Mouse (Mus musculus) midbrain, embryonic 13.5 days (tissue): Measurements from ENCODE around the gene Itga3. TPM values are rescaled to one million over a fixed set of nuclear protein-coding genes. Genes with fewer than 3 reads are reported as not detected.
A peak's percentile ranks its signal among the peaks of the same experiment; 100 is the strongest.

ENCODE experiments used
- ATAC-seq: fragments of 200-750 bp; cut with Nextera tagmentation; 2 replicates; pipeline ENCODE4 v1.8.0; 2017; ENCODE audit warnings: mild to moderate bottlenecking, moderate TSS enrichment, moderate library complexity
- H3K27ac ChIP-seq: fragments of 300-500 bp; sonication (generic); 2 replicates; pipeline ENCODE4 v1.5.1; 2015; ENCODE audit warnings: inconsistent platforms, mild to moderate bottlenecking, moderate library complexity
- H3K27me3 ChIP-seq: fragments of 300-500 bp; sonication (generic); 2 replicates; pipeline ENCODE4 v1.6.1; 2015; ENCODE audit warnings: mild to moderate bottlenecking, inconsistent platforms
- H3K36me3 ChIP-seq: fragments of 300-500 bp; sonication (generic); 2 replicates; pipeline ENCODE4 v1.6.1; 2015; ENCODE audit warnings: mild to moderate bottlenecking, inconsistent platforms
- H3K4me1 ChIP-seq: fragments of 300-500 bp; sonication (generic); replicated peaks from 2 replicates; pipeline ENCODE4 v1.6.1; 2015; ENCODE audit warnings: inconsistent platforms
- H3K4me2 ChIP-seq: fragments of 300-500 bp; sonication (generic); replicated peaks from 2 replicates; pipeline ENCODE4 v1.6.1; 2015; ENCODE audit warnings: moderate library complexity, mild to moderate bottlenecking, inconsistent platforms
- H3K4me3 ChIP-seq: fragments of 300-500 bp; sonication (generic); replicated peaks from 2 replicates; pipeline ENCODE4 v1.5.1; 2015; ENCODE audit warnings: mild to moderate bottlenecking, inconsistent platforms
- H3K9ac ChIP-seq: fragments of 300-500 bp; sonication (generic); replicated peaks from 2 replicates; pipeline ENCODE4 v1.6.1; 2015; ENCODE audit warnings: mild to moderate bottlenecking, inconsistent platforms
- H3K9me3 ChIP-seq: fragments of 300-500 bp; sonication (generic); 2 replicates; pipeline ENCODE4 v1.6.1; 2016; ENCODE audit warnings: mild to moderate bottlenecking, inconsistent platforms
- WGBS: fragments of 180-500 bp; shearing (Covaris S2); methylation state at CpG from one replicate; pipeline ENCODE4 v1.1.7; 2015; 5-methylcytosine and 5-hydroxymethylcytosine counted together
- polyA plus RNA-seq: library from polyadenylated mRNA; unstranded; fragments of >200 nt; fragmentation: Nextera tagmentation; extraction: Ambion mirVana; gene quantifications from 2 replicates; pipeline ENCODE4 v1.2.1, GENCODE M21; 2015

Gene Itga3
- polyA plus RNA-seq, 1 experiment from 2014 or later, result 8.8 TPM

GRCm38 (mm10) chr11:95046980-95047680 lies 29.5 kb downstream of the Itga3 start:
- no peak overlapping the region for H3K4me2 ChIP-seq
- WGBS, result 56% methylated on average over 9 of the region's 9 CpGs
- no peaks in the 10 kb centered on the region for H3K9me3 ChIP-seq
- no peak overlapping the region for H3K9ac ChIP-seq
- peaks cover under 1% of the 10 kb centered on the region; the same call in 1 of the 2 replicates for H3K4me1 ChIP-seq
- no peak overlapping the region for H3K4me3 ChIP-seq
- H3K27ac ChIP-seq, result no peak overlapping the region
- ATAC-seq, result peak; percentile 17; the same call in 1 of the 2 replicates
- 0 out of 2 replicates have a peak, but pooled peaks cover 9% of the 10 kb centered on the region for H3K27me3 ChIP-seq
- no peaks in the 10 kb centered on the region for H3K36me3 ChIP-seq

DNA sequence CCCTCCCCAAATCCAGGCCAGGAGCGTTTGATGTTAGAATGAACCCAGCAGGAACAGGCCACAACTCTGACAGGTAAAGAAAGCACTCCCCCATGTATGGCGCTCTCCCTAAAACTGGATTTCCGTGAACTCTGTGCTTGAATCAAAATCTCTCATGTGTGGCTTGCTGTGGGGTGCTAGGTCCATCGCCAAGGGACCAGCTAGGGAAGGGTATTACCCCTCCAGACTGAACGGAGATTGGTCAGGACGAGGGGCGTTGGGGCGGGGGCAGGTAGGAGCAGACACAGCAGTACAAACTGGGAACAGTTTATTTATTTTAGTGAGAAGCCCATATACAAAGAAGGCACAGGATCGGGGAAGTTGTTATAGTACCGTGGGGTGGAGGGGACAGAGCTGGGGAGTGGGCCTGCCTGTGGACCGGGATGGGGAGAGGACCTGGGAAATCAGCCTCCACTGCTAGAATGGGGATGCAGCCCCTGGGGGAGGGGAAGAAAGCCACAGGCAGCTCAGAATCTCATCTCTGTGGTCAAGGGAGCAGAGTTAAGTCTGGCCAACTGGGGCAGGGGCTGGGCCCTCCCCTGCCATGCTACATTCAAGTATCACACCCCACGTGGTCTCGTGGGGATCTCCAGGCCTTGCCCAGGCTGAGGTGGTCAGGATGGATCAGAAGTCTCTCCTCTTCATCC lies 32.3 kb downstream of the Itga3 start:
- Histone ChIP-seq H3K36me3 (no peaks in the 10 kb centered on the region), H3K4me3 (no peak overlapping the region), H3K9me3 (no peaks in the 10 kb centered on the region), H3K27ac (no peak overlapping the region), H3K27me3 (0 out of 2 replicates have a peak, but pooled peaks cover 14% of the 10 kb centered on the region), H3K4me1 (peaks cover 19% of the 10 kb centered on the region), H3K4me2 (no peak overlapping the region), H3K9ac (no peak overlapping the region)
- ATAC-seq, result no peak
- WGBS, result 51% methylated on average over 12 of the region's 13 CpGs

DNA sequence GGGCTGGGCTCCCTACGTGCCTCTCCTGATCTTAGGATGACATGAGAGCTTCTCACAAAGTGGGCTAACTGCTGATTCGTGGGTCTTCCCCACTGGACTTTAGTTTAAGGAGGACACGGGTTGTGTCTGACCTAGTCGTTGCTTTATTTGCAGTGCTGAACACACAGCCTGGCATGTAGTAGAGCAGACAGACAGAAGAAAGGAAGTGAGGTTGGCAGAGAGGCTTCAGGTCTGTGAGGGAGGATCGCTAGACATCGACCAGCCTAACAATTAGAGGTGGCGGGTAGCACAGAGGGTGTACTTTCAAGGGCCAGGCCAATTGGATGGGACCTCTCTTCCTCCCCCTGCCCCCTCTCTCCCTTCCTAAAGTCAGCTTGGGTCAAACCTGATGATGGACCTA lies 33.0 kb downstream of the Itga3 start:
- Histone ChIP-seq H3K4me2 (no peak overlapping the region), H3K27me3 (0 out of 2 replicates have a peak, but pooled peaks cover 18% of the 10 kb centered on the region), H3K4me3 (no peak overlapping the region), H3K27ac (no peak overlapping the region), H3K9me3 (no peaks in the 10 kb centered on the region), H3K4me1 (peaks cover 19% of the 10 kb centered on the region), H3K36me3 (no peaks in the 10 kb centered on the region), H3K9ac (no peak overlapping the region)
- ATAC-seq, result no peak
- 63% methylated on average over 7 of the region's 7 CpGs for WGBS

GRCm38 (mm10) chr11:95043060-95043459 lies 33.5 kb downstream of the Itga3 start:
- 89% methylated on average over 4 of the region's 4 CpGs for WGBS
- no peak overlapping the region for H3K27ac ChIP-seq
- no peaks in the 10 kb centered on the region for H3K9me3 ChIP-seq
- H3K36me3 ChIP-seq, result no peaks in the 10 kb centered on the region
- no peak overlapping the region for H3K9ac ChIP-seq
- H3K4me2 ChIP-seq, result no peak overlapping the region
- 0 out of 2 replicates have a peak, but pooled peaks cover 18% of the 10 kb centered on the region for H3K27me3 ChIP-seq
- no peak overlapping the region for H3K4me3 ChIP-seq
- no peak for ATAC-seq
- peaks cover 19% of the 10 kb centered on the region for H3K4me1 ChIP-seq

DNA sequence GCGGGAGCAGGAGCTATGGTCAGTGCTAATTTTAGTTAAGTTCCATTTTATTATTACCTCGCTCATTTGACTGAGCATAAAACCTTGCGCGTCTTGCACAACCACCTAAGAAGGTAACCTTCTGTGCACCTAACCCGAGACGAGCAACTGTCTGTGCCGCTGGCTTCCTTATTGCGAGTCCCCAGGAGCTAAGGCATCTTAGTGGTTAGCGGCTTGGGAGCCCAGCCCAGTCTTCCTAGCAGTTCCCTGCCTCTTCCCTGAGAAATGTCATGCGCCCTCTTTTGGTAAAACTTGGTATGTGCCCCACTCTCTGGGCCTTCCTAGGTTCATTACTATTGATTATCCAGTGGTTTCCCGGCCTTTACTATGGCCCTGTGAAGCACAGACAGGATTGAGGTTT lies 34.5 kb downstream of the Itga3 start:
- under 1% methylated on average over 11 of the region's 11 CpGs for WGBS
- peak overlapping the region; percentile 59 for H3K9ac ChIP-seq
- peak; percentile 10; the same call in 1 of the 2 replicates for ATAC-seq
- peak overlapping the region; percentile 72 for H3K4me2 ChIP-seq
- 0 out of 2 replicates have a peak overlapping the region, but pooled peaks have one; percentile 40 for H3K27ac ChIP-seq
- H3K4me1 ChIP-seq, result peaks cover 19% of the 10 kb centered on the region
- H3K4me3 ChIP-seq, result peak overlapping the region; percentile 66
- H3K36me3 ChIP-seq, result no peaks in the 10 kb centered on the region
- 0 out of 2 replicates have a peak, but pooled peaks cover 18% of the 10 kb centered on the region for H3K27me3 ChIP-seq
- no peaks in the 10 kb centered on the region for H3K9me3 ChIP-seq

- peak; percentile 98 for ATAC-seq
- peak within 1 kb of the TSS; percentile 74 for H3K9ac ChIP-seq
- H3K9me3 ChIP-seq, result no peaks in the 10 kb centered on the region
- H3K36me3 ChIP-seq, result no peaks in the 10 kb centered on the region
- peak within 1 kb of the TSS; percentile 66 for H3K4me3 ChIP-seq
- WGBS, result under 1% methylated on average over 41 of the region's 41 CpGs
- peak within 1 kb of the TSS; percentile 72 for H3K4me2 ChIP-seq
- peak within 1 kb of the TSS; percentile 40 for H3K27ac ChIP-seq
- peaks cover 19% of the 10 kb centered on the region for H3K4me1 ChIP-seq
- 0 out of 2 replicates have a peak, but pooled peaks cover 18% of the 10 kb centered on the region for H3K27me3 ChIP-seq
Measured at GRCm38 (mm10) chr11:95041139-95041609, 35.4 kb downstream of the Itga3 start, which contains the start of gene Pdk2. TSS of gene Pdk2 (minus strand) at chr11:95041354.

DNA sequence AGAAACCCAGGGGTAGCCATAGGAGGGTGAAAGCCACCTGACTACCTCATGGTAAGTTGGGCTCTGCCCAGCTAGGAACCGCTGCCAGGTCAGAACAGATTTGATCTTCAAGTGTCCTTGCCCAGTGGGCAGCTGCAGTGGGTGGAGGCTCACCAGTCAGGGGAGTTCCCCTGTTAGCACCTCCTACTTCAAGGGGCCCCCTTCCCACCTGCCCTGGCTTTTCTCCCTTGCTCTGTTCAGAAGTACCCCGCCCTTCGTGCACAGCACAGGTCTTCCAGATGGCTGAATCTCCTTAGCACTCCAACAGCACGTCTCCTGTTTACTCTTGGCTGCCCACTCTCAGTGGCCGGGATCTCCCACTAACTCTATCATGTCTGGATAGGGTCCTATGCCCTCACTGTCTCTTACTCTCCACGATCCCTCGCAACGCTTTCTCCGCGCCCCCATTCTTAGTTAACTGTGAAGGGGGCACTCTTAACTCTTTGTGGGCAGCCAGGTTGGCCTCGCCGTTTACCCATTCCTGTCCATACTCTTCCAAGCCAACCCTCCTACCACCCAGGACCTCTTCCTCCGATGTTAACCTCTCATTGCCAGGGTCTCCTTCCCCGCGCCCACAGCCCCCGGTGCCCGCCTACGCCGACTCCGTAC lies 36.0 kb downstream of the Itga3 start:
- Histone ChIP-seq H3K27me3 (0 out of 2 replicates have a peak, but pooled peaks cover 18% of the 10 kb centered on the region), H3K36me3 (no peaks in the 10 kb centered on the region), H3K4me1 (peaks cover 19% of the 10 kb centered on the region), H3K4me2 (peak overlapping the region; percentile 72), H3K9me3 (no peaks in the 10 kb centered on the region), H3K27ac (peak overlapping the region; percentile 15; the same call in 1 of the 2 replicates), H3K4me3 (peak overlapping the region; percentile 66), H3K9ac (peak overlapping the region; percentile 74)
- peak; percentile 14 for ATAC-seq
- 3% methylated on average over 20 of the region's 20 CpGs for WGBS

DNA sequence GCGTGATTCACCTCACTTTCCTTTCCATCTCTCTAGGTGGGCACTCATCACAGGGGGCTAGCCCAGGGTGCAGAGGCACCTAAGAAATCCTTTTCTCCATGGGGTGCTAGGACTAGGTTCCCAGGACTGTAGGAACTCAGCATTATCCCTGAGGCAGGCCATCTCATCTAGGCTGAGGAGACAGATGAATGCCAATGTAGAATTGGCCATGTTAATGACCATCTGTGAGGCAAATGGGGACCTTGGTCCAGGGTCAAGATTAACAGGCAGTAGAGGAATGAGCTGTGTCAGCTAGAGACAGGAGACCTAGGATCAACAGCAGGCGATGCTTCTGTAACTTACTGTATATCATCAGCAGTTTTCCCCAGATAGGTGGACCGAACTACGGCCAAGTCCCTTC lies 36.8 kb downstream of the Itga3 start:
- Histone ChIP-seq H3K4me3 (peak overlapping the region; percentile 66), H3K4me2 (peak overlapping the region; percentile 72)
- WGBS, result 80% methylated on average over 4 of the region's 4 CpGs

DNA sequence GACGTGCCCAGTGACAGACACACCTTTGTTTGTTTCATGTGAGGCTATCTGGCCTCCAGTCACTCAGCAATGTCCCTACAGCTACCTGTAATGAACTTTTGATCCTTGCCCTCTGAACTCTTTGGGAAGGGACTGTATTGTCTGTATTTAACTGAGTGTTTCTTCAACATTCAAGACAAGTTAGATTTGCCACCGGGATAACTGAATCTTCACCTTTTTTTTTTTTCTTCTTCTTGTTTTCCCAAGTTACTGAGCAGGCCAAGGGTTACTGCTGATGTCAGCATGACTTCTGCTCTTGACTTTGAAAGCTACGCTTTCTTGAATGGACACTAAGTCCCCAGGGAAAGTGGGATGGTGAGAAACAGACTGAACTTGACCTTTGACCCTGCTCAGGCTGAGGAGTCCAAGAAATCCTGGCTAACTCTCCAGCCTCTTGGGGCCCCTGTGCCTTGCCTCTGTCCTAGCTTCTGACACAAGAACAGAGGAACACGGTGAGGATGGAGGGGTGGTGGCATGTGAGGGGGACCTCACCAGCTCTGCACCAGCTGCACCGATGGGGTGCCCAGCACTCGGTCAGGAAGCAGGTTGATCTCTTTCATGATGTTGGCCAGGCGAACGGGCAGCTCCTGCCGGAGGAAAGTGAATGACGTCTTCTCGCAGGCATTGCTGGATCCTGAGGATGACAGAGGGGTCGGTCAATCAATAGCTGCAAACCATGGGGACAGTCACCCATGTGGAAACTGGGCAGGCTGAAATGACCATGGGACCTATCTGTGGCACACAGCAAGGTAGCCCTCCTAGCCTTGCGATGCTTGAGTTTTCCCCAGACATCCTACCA lies 37.6 kb downstream of the Itga3 start:
- H3K27me3 ChIP-seq, result 0 out of 2 replicates have a peak, but pooled peaks cover 9% of the 10 kb centered on the region
- no peaks in the 10 kb centered on the region for H3K9me3 ChIP-seq
- no peaks in the 10 kb centered on the region for H3K36me3 ChIP-seq
- H3K4me1 ChIP-seq, result peaks cover 19% of the 10 kb centered on the region
- no peak overlapping the region for H3K4me3 ChIP-seq
- no peak overlapping the region for H3K27ac ChIP-seq
- 81% methylated on average over 13 of the region's 13 CpGs for WGBS
- H3K4me2 ChIP-seq, result no peak overlapping the region
- no peak overlapping the region for H3K9ac ChIP-seq
- no peak for ATAC-seq

More for the DNA sequence above, 36.8 kb downstream of the Itga3 start:
- ATAC-seq, result no peak
- Histone ChIP-seq H3K4me1 (peaks cover 19% of the 10 kb centered on the region), H3K27me3 (0 out of 2 replicates have a peak, but pooled peaks cover 12% of the 10 kb centered on the region), H3K36me3 (no peaks in the 10 kb centered on the region), H3K27ac (no peak overlapping the region), H3K9ac (peak overlapping the region; percentile 74; the same call in 1 of the 2 replicates), H3K9me3 (no peaks in the 10 kb centered on the region)

GRCm38 (mm10) chr11:95038156-95038817 lies 38.3 kb downstream of the Itga3 start:
- Histone ChIP-seq H3K27ac (no peak overlapping the region), H3K36me3 (no peaks in the 10 kb centered on the region), H3K4me3 (no peak overlapping the region), H3K4me2 (no peak overlapping the region), H3K4me1 (peaks cover 19% of the 10 kb centered on the region), H3K9me3 (no peaks in the 10 kb centered on the region), H3K9ac (no peak overlapping the region), H3K27me3 (0 out of 2 replicates have a peak, but pooled peaks cover 9% of the 10 kb centered on the region)
- 70% methylated on average over 14 of the region's 14 CpGs for WGBS
- no peak for ATAC-seq
